Mouse (Mus musculus) frontal cortex, postnatal 36 days (tissue): ENCODE measurements at regions not wholly inside any gene's neighbourhood (a gene's known extent, or its start where the extent isn't known, plus 50 kb on each side); places are given as distances from the start of the nearest gene placed in this dataset.
A peak's percentile ranks its signal among the peaks of the same experiment; 100 is the strongest.

Experiments
- DNase-seq, 2 experiments: peaks; one replicate each; pipeline ENCODE4 v3.0.0; 2022; ENCODE audit warnings: low spot score in 2 of 2

GRCm38 (mm10) chr4:35640866-35641265 is 414.9 kb upstream of the C9orf72 start:
- peak in 1 of 2 experiments; percentile 1 for DNase-seq

GRCm38 (mm10) chr4:35606200-35606599 is 380.2 kb upstream of the C9orf72 start:
- peak in 1 of 2 experiments; percentile 31 for DNase-seq

GRCm38 (mm10) chr4:35578086-35578485 is 352.1 kb upstream of the C9orf72 start:
- DNase-seq, result no peak

- no peak for DNase-seq
Measured at GRCm38 (mm10) chr4:35575179-35575974, 349.4 kb upstream of the C9orf72 start.

GRCm38 (mm10) chr4:35571541-35572447 is 345.8 kb upstream of the C9orf72 start:
- no peak for DNase-seq

- no peak for DNase-seq
Measured at GRCm38 (mm10) chr4:35561303-35561702, 335.3 kb upstream of the C9orf72 start.

GRCm38 (mm10) chr4:35560004-35560403 is 334.0 kb upstream of the C9orf72 start:
- DNase-seq, result no peak

- DNase-seq, result no peak
Measured at GRCm38 (mm10) chr4:35553309-35553708, 327.3 kb upstream of the C9orf72 start.

- no peak for DNase-seq
Measured at GRCm38 (mm10) chr4:35551988-35552387, 326.0 kb upstream of the C9orf72 start.

GRCm38 (mm10) chr4:35534565-35535279 is 308.7 kb upstream of the C9orf72 start:
- no peak for DNase-seq

- no peak for DNase-seq
Measured at GRCm38 (mm10) chr4:35534154-35534553, 308.2 kb upstream of the C9orf72 start.
